Mouse (Mus musculus): ENCODE results near the gene Hoxd9. TPM values are rescaled to one million over a fixed set of nuclear protein-coding genes. Genes with fewer than 3 reads are reported as not detected.

Hoxd9 gene
- polyA plus RNA-seq, 1 experiment from 2014 or later: 67.0 TPM

DNA sequence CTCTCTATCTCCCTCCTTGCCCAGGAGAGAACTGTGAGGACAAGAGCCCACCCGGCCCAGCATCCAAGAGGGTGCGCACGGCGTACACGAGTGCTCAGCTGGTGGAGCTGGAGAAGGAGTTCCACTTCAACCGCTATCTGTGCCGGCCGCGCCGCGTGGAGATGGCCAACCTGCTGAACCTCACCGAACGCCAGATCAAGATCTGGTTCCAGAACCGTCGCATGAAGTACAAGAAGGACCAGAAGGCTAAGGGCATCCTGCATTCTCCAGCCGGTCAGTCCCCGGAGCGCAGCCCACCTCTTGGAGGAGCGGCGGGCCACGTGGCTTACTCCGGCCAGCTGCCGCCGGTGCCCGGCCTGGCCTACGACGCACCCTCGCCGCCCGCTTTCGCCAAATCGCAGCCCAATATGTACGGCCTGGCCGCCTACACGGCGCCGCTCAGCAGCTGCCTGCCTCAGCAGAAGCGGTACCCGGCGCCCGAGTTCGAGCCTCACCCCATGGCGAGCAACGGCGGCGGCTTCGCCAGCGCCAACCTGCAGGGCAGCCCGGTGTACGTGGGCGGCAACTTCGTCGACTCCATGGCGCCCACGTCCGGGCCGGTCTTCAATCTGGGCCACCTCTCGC, 48.9 kb downstream of the Hoxd9 start:
- WGBS: 20% methylated on average over 57 of the region's 58 CpGs
- DNase-seq (ENCODE audit: low spot score) (no peak), ATAC-seq (replicated peaks; ENCODE audit: low FRiP score, low read depth) (no peak)
- no peaks in the 10 kb centered on the region for H3K36me3 ChIP-seq (ENCODE audit: insufficient read depth, low read length)
- no peak for TF ChIP-seq CTCF (IDR thresholded peaks at IDR 0.05; ENCODE audit: low read depth)
- H3K4me3 ChIP-seq (replicated peaks; ENCODE audit: low read depth, low read length): peak overlapping the region; percentile 18
- H3K9me3 ChIP-seq (replicated peaks; ENCODE audit: low read length): no peaks in the 10 kb centered on the region
- H3K27ac ChIP-seq: peak overlapping the region; percentile 43
- H3K27me3 ChIP-seq (ENCODE audit: insufficient read depth, low read length): no peaks in the 10 kb centered on the region; the same call in 1 of the 2 replicates
- peak overlapping the region; percentile 48 for H3K9ac ChIP-seq (ENCODE audit: low read depth, low read length)
- H3K4me2 ChIP-seq (ENCODE audit: low read length): peak overlapping the region; percentile 40
- H3K4me1 ChIP-seq (replicated peaks; ENCODE audit: insufficient read depth, low read length): peaks cover 17% of the 10 kb centered on the region; the same call in 1 of the 2 replicates

GRCm38 (mm10) chr2:74747006-74747405, 49.5 kb downstream of the Hoxd9 start:
- ATAC-seq (replicated peaks; ENCODE audit: low FRiP score, low read depth) (0 out of 2 replicates have a peak, but pooled peaks have one; percentile 9), DNase-seq (ENCODE audit: low spot score) (no peak)
- H3K27me3 ChIP-seq (ENCODE audit: insufficient read depth, low read length): no peaks in the 10 kb centered on the region; the same call in 1 of the 2 replicates
- H3K4me3 ChIP-seq (replicated peaks; ENCODE audit: low read depth, low read length): peak overlapping the region; percentile 18; the same call in 1 of the 2 replicates
- H3K36me3 ChIP-seq (ENCODE audit: insufficient read depth, low read length): no peaks in the 10 kb centered on the region
- H3K4me1 ChIP-seq (replicated peaks; ENCODE audit: insufficient read depth, low read length): peaks cover 17% of the 10 kb centered on the region; the same call in 1 of the 2 replicates
- peak overlapping the region; percentile 43 for H3K27ac ChIP-seq
- peak overlapping the region; percentile 48 for H3K9ac ChIP-seq (ENCODE audit: low read depth, low read length)
- peak overlapping the region; percentile 40 for H3K4me2 ChIP-seq (ENCODE audit: low read length)
- TF ChIP-seq CTCF (IDR thresholded peaks at IDR 0.05; ENCODE audit: low read depth): no peak
- no peaks in the 10 kb centered on the region for H3K9me3 ChIP-seq (replicated peaks; ENCODE audit: low read length)
- WGBS: 29% methylated on average over 24 of the region's 24 CpGs

DNA sequence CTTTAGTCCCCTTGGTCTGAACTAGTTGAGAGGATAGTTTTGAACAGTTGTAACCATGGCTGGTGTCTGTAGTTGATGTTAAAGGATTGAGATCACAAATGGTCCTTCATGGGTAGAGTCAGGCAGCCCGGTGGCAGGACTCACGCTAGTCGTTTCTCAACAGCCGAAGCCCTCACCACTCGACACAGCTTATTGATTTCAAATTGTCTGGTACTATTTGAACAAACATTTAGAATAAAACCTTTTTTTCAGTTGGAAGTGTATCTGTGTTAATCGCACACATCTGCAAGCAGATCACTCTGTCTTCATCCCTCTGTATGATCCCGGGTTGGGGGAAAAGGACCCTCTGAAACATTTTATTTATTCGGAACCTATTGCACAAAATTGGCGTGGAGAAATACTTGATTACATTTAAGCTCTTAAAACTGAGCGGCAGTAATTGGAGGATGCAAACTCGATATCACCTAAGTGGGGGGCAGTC, 50.2 kb downstream of the Hoxd9 start:
- TF ChIP-seq CTCF (IDR thresholded peaks at IDR 0.05; ENCODE audit: low read depth): no peak
- Histone ChIP-seq H3K9me3 (replicated peaks; ENCODE audit: low read length) (no peaks in the 10 kb centered on the region), H3K27ac (no peak overlapping the region), H3K4me3 (replicated peaks; ENCODE audit: low read depth, low read length) (peak overlapping the region; percentile 12; the same call in 1 of the 2 replicates), H3K4me1 (replicated peaks; ENCODE audit: insufficient read depth, low read length) (peaks cover 17% of the 10 kb centered on the region; the same call in 1 of the 2 replicates), H3K36me3 (ENCODE audit: insufficient read depth, low read length) (no peaks in the 10 kb centered on the region), H3K9ac (ENCODE audit: low read depth, low read length) (0 out of 2 replicates have a peak overlapping the region, but pooled peaks have one; percentile 24), H3K27me3 (ENCODE audit: insufficient read depth, low read length) (no peaks in the 10 kb centered on the region; the same call in 1 of the 2 replicates), H3K4me2 (ENCODE audit: low read length) (0 out of 2 replicates have a peak overlapping the region, but pooled peaks have one; percentile 40)
- ATAC-seq (replicated peaks; ENCODE audit: low FRiP score, low read depth) (no peak), DNase-seq (ENCODE audit: low spot score) (no peak)
- WGBS: 72% methylated on average over 11 of the region's 11 CpGs

DNA sequence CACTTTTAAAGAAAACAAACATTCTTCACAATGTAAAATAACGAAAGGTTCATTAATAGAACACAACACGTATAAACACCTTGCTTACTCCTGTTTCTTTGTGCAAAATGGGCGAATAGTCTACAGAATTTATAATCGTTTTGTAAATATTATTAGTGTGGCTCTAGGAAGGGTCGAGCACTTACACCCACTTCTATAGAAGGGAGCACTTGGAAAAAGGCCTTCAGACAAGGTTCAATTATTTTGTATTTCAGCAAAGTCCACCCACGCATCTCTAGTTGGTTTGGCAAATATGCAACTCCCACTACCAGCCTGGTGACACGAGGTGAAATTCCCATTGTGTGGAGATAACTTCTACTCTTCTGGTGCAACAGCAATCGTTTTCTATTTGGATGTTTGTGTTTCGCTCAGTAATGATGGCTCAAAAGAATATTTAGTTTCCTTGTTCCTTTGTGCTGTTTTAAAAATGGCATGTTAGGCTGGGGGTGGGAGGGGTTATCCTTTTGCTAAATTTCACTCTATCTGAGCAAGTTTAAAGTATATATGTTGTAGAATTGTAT, 51.0 kb downstream of the Hoxd9 start:
- Histone ChIP-seq H3K4me1 (replicated peaks; ENCODE audit: insufficient read depth, low read length) (peaks cover 17% of the 10 kb centered on the region; the same call in 1 of the 2 replicates), H3K4me2 (ENCODE audit: low read length) (peak overlapping the region; percentile 40; the same call in 1 of the 2 replicates), H3K4me3 (replicated peaks; ENCODE audit: low read depth, low read length) (no peak overlapping the region), H3K36me3 (ENCODE audit: insufficient read depth, low read length) (no peaks in the 10 kb centered on the region), H3K9me3 (replicated peaks; ENCODE audit: low read length) (no peaks in the 10 kb centered on the region), H3K27ac (peak overlapping the region; percentile 51; the same call in 1 of the 2 replicates), H3K27me3 (ENCODE audit: insufficient read depth, low read length) (no peaks in the 10 kb centered on the region; the same call in 1 of the 2 replicates), H3K9ac (ENCODE audit: low read depth, low read length) (0 out of 2 replicates have a peak overlapping the region, but pooled peaks have one; percentile 24)
- ATAC-seq (replicated peaks; ENCODE audit: low FRiP score, low read depth): no peak
- WGBS: 49% methylated on average over 9 of the region's 9 CpGs
- no peak for DNase-seq (ENCODE audit: low spot score)
- TF ChIP-seq CTCF (IDR thresholded peaks at IDR 0.05; ENCODE audit: low read depth): no peak

GRCm38 (mm10) chr2:74749337-74750121, 52.0 kb downstream of the Hoxd9 start:
- Histone ChIP-seq H3K36me3 (ENCODE audit: insufficient read depth, low read length) (no peaks in the 10 kb centered on the region), H3K4me1 (replicated peaks; ENCODE audit: insufficient read depth, low read length) (peaks cover 17% of the 10 kb centered on the region; the same call in 1 of the 2 replicates), H3K4me3 (replicated peaks; ENCODE audit: low read depth, low read length) (peak overlapping the region; percentile 35), H3K27ac (peak overlapping the region; percentile 51), H3K9ac (ENCODE audit: low read depth, low read length) (peak overlapping the region; percentile 51), H3K9me3 (replicated peaks; ENCODE audit: low read length) (no peaks in the 10 kb centered on the region), H3K27me3 (ENCODE audit: insufficient read depth, low read length) (no peaks in the 10 kb centered on the region; the same call in 1 of the 2 replicates), H3K4me2 (ENCODE audit: low read length) (peak overlapping the region; percentile 76)
- WGBS: 1% methylated on average over 47 of the region's 47 CpGs
- ATAC-seq (replicated peaks; ENCODE audit: low FRiP score, low read depth) (peak; percentile 83), DNase-seq (ENCODE audit: low spot score) (peak; percentile 91)
- TF ChIP-seq CTCF (IDR thresholded peaks at IDR 0.05; ENCODE audit: low read depth): no peak

MicroRNA genes within 50 kb of the gene (microRNA counts, 519-probe panel; counts per million panel counts)
- 7,340 counts per million, percentile 96 among the panel's probes with 10 or more counts for microRNA mmu-miR-10b

Small RNA genes lying within 50 kb of the gene (microRNA-seq; reads per million reads assigned to microRNA genes)
- gene Gm44463: not detected
- 81,719 reads per million, percentile 100 among the genes with 10 or more reads in this experiment for gene Mir10b

Other genes starting within 250 kb of the Hoxd9 start
- 17.1 and 19.5 TPM in 2 replicates for gene Lnpk, start 118.3 kb upstream of the Hoxd9 start, polyA plus RNA-seq (2015; fragmentation: Nextera tagmentation; extraction: Ambion mirVana)
- 0.08 TPM in 1 of 2 replicates, not detected in the other for gene Evx2, start 38.2 kb upstream of the Hoxd9 start, polyA plus RNA-seq (2015; fragmentation: Nextera tagmentation; extraction: Ambion mirVana)
- gene Hoxd13, start 29.4 kb upstream of the Hoxd9 start, polyA plus RNA-seq (2015; fragmentation: Nextera tagmentation; extraction: Ambion mirVana): 0.10 TPM in 1 of 2 replicates, not detected in the other
- 2.6 and 2.8 TPM in 2 replicates for gene Hoxd12, start 22.7 kb upstream of the Hoxd9 start, polyA plus RNA-seq (2015; fragmentation: Nextera tagmentation; extraction: Ambion mirVana)
- gene Hoxd11, start 18.2 kb upstream of the Hoxd9 start, polyA plus RNA-seq (2015; fragmentation: Nextera tagmentation; extraction: Ambion mirVana): 19.7 and 23.8 TPM in 2 replicates
- 44.6 and 45.5 TPM in 2 replicates for gene Hoxd10, start 5.8 kb upstream of the Hoxd9 start, polyA plus RNA-seq (2015; fragmentation: Nextera tagmentation; extraction: Ambion mirVana)
- 73.4 and 76.7 TPM in 2 replicates for gene Hoxd8, start 6.9 kb downstream of the Hoxd9 start, polyA plus RNA-seq (2015; fragmentation: Nextera tagmentation; extraction: Ambion mirVana)
- 7.9 and 8.0 TPM in 2 replicates for gene Hoxd3, start 14.2 kb downstream of the Hoxd9 start, polyA plus RNA-seq (2015; fragmentation: Nextera tagmentation; extraction: Ambion mirVana)
- gene Hoxd4, start 14.2 kb downstream of the Hoxd9 start, polyA plus RNA-seq (2015; fragmentation: Nextera tagmentation; extraction: Ambion mirVana): 3.3 and 4.4 TPM in 2 replicates
- gene Gm28230, start 29.0 kb downstream of the Hoxd9 start, polyA plus RNA-seq (2015; fragmentation: Nextera tagmentation; extraction: Ambion mirVana): 1.1 and 1.3 TPM in 2 replicates
- gene Hoxd1, start 65.3 kb downstream of the Hoxd9 start, polyA plus RNA-seq (2015; fragmentation: Nextera tagmentation; extraction: Ambion mirVana): 1.2 and 1.8 TPM in 2 replicates
- 152 and 168 TPM in 2 replicates for gene Mtx2, start 128.1 kb downstream of the Hoxd9 start, polyA plus RNA-seq (2015; fragmentation: Nextera tagmentation; extraction: Ambion mirVana)